Mouse (Mus musculus): Measurements from ENCODE around the gene Spz1. TPM values are rescaled to one million over a fixed set of nuclear protein-coding genes. Genes with fewer than 3 reads are reported as not detected.
"Not testable (repeated sequence)": the region's sequence is repeated elsewhere in the genome, so short reads cannot be mapped to it uniquely, and the experiment has no call there.

Spz1 gene
- polyA plus RNA-seq, 1 experiment from 2014 or later, result not detected

DNA sequence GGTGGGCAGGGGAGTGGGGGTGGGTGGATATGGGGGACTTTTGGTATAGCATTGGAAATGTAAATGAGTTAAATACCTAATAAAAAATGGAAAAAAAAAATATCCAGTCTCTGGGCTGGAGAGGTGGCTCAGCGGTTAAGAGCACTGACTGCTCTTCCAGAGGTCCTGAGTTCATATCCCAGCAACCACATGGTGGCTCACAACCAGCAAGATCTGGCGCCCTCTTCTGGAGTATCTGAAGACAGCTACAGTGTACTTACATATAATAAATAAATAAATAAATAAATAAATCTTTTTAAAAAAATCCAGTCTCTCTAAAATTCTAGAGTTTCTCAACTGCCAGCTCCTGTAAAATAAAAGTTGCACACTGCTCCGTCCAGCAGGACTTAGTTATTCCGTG lies 29.3 kb upstream of the Spz1 start:
- H3K36me3 ChIP-seq (ENCODE audit: control insufficient read depth, insufficient read depth, low read length); ATAC-seq (replicated peaks; ENCODE audit: insufficient number of reproducible peaks, low FRiP score, low TSS enrichment); H3K27me3 ChIP-seq (ENCODE audit: control insufficient read depth, insufficient read depth, low read length); H3K9me3 ChIP-seq (replicated peaks; ENCODE audit: control insufficient read depth, low read length); H3K4me3 ChIP-seq (ENCODE audit: low read depth, low read length); H3K9ac ChIP-seq (ENCODE audit: low read depth, low read length); H3K27ac ChIP-seq (ENCODE audit: low read depth, low read length); H3K4me2 ChIP-seq; H3K4me1 ChIP-seq (ENCODE audit: control insufficient read depth, insufficient read depth, low read length): not testable (repeated sequence)
- WGBS (ENCODE audit: insufficient replicate concordance), result 76% methylated on average over 4 of the region's 4 CpGs

DNA sequence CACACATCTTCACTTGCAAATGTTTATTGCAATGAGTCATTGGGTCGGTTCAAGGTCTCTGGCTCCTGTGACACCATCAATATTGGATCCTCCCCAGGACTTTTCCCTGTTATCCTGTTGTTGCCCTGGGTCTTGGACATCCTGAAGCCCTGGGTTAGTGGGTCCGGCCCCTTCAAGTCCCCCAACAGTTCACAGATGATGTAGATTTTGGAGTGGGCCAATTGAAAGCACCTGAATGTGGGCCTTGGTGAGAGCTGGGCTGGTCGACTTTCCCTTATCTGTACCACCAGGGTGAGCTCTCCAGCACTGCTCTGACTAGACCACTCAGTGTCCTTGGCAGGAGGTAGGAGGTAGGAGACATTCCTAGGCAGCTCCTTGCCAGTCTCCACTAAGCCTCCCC lies 19.5 kb upstream of the Spz1 start:
- H3K27ac ChIP-seq (ENCODE audit: low read depth, low read length), result no peak overlapping the region
- peaks cover 22% of the 10 kb centered on the region for H3K4me1 ChIP-seq (ENCODE audit: control insufficient read depth, insufficient read depth, low read length)
- H3K9me3 ChIP-seq (replicated peaks; ENCODE audit: control insufficient read depth, low read length), result no peaks in the 10 kb centered on the region
- no peak for ATAC-seq (replicated peaks; ENCODE audit: insufficient number of reproducible peaks, low FRiP score, low TSS enrichment)
- no peak overlapping the region for H3K4me2 ChIP-seq
- no peaks in the 10 kb centered on the region for H3K36me3 ChIP-seq (ENCODE audit: control insufficient read depth, insufficient read depth, low read length)
- no peaks in the 10 kb centered on the region for H3K27me3 ChIP-seq (ENCODE audit: control insufficient read depth, insufficient read depth, low read length)
- H3K9ac ChIP-seq (ENCODE audit: low read depth, low read length), result no peak overlapping the region
- WGBS (ENCODE audit: insufficient replicate concordance), result 54% methylated on average over 3 of the region's 3 CpGs
- H3K4me3 ChIP-seq (ENCODE audit: low read depth, low read length), result no peak overlapping the region

DNA sequence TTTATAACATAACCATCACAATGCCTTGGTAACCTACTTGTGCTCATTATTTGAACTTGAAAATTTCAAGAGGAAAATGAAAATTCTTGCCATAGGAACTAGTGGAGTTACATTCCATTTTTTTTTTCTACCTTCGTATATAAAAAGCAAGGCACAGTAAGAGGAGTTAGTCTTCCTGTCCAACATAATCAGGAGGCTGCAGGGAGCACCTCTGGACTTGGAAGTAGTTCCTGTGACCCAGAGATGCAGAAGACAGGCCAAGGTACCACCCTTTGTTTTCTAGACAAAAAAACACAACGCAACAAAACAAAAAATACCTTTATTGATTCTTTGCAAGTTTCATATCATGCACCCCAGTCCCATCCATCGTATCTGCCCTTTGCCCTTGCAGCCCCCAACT lies 18.9 kb upstream of the Spz1 start:
- Histone ChIP-seq H3K27ac (ENCODE audit: low read depth, low read length) (no peak overlapping the region), H3K4me2 (no peak overlapping the region), H3K4me3 (ENCODE audit: low read depth, low read length) (no peak overlapping the region), H3K36me3 (ENCODE audit: control insufficient read depth, insufficient read depth, low read length) (no peaks in the 10 kb centered on the region), H3K27me3 (ENCODE audit: control insufficient read depth, insufficient read depth, low read length) (no peaks in the 10 kb centered on the region), H3K9ac (ENCODE audit: low read depth, low read length) (no peak overlapping the region), H3K4me1 (ENCODE audit: control insufficient read depth, insufficient read depth, low read length) (peaks cover 22% of the 10 kb centered on the region), H3K9me3 (replicated peaks; ENCODE audit: control insufficient read depth, low read length) (no peaks in the 10 kb centered on the region)
- 79% methylated on average over 3 of the region's 3 CpGs for WGBS (ENCODE audit: insufficient replicate concordance)
- ATAC-seq (replicated peaks; ENCODE audit: insufficient number of reproducible peaks, low FRiP score, low TSS enrichment), result no peak

DNA sequence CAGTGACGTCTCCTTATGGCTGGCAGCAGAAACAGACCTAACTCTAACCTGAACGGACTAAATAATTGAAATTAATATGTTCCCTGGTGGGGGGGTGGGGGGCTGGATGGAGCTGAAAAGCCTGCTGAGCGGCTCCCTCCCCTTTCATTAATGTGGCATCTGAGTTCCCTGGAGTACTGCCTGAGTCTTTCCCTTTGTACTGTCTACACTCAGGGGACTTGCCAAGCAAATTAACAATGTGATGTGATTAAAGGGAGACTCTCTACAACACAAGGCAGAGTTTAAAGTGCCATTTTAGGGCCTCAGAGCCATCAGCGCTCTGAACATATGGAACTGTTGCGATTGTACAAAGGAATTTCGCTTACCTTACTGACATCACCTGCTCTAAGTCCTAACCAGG lies 18.5 kb upstream of the Spz1 start:
- Histone ChIP-seq H3K27ac (ENCODE audit: low read depth, low read length) (peak overlapping the region; percentile 58; the same call in 1 of the 2 replicates), H3K36me3 (ENCODE audit: control insufficient read depth, insufficient read depth, low read length) (no peaks in the 10 kb centered on the region), H3K4me1 (ENCODE audit: control insufficient read depth, insufficient read depth, low read length) (peaks cover 22% of the 10 kb centered on the region), H3K27me3 (ENCODE audit: control insufficient read depth, insufficient read depth, low read length) (no peaks in the 10 kb centered on the region), H3K4me2 (no peak overlapping the region; the same call in 1 of the 2 replicates), H3K4me3 (ENCODE audit: low read depth, low read length) (no peak overlapping the region), H3K9ac (ENCODE audit: low read depth, low read length) (0 out of 2 replicates have a peak overlapping the region, but pooled peaks have one; percentile 10), H3K9me3 (replicated peaks; ENCODE audit: control insufficient read depth, low read length) (no peaks in the 10 kb centered on the region)
- 65% methylated on average over 6 of the region's 6 CpGs for WGBS (ENCODE audit: insufficient replicate concordance)
- no peak for ATAC-seq (replicated peaks; ENCODE audit: insufficient number of reproducible peaks, low FRiP score, low TSS enrichment)

DNA sequence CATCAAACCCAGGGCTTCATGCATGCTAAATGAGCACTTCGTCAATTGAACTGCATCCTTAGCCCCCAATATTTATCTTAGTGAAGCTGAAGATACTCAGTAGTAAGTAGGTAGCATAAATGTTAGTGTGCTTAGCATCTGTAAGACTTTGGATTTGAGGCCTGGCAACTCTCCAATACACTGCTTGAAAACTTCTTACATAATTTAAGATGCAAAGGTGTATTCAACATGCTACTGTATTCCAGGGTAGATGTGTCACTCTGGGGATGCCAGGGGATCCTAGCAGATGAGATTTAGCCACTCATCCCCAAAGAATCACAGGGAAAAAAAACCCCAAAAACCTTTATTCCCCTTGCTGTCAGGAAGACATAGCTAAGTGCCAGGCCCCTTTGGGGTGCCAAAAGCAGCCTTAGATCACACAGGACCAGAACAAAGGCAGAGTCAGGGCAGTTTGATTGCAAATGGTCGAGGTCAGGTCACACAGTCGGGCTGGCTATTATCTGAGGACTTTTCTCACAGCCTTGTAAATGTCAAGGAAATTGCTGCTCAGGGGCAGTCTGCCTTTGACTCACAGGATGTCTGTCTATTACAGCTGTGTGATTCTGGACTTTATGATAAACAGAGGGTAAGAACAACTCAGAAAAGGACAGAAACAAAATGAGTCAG lies 17.9 kb upstream of the Spz1 start:
- H3K4me1 ChIP-seq (ENCODE audit: control insufficient read depth, insufficient read depth, low read length), result peaks cover 22% of the 10 kb centered on the region
- no peaks in the 10 kb centered on the region for H3K9me3 ChIP-seq (replicated peaks; ENCODE audit: control insufficient read depth, low read length)
- ATAC-seq (replicated peaks; ENCODE audit: insufficient number of reproducible peaks, low FRiP score, low TSS enrichment), result no peak
- WGBS (ENCODE audit: insufficient replicate concordance), result 23% methylated on average over 3 of the region's 3 CpGs
- no peak overlapping the region for H3K4me2 ChIP-seq
- 0 out of 2 replicates have a peak overlapping the region, but pooled peaks have one; percentile 10 for H3K9ac ChIP-seq (ENCODE audit: low read depth, low read length)
- peak overlapping the region; percentile 58 for H3K27ac ChIP-seq (ENCODE audit: low read depth, low read length)
- H3K36me3 ChIP-seq (ENCODE audit: control insufficient read depth, insufficient read depth, low read length), result no peaks in the 10 kb centered on the region
- no peaks in the 10 kb centered on the region for H3K27me3 ChIP-seq (ENCODE audit: control insufficient read depth, insufficient read depth, low read length)
- no peak overlapping the region for H3K4me3 ChIP-seq (ENCODE audit: low read depth, low read length)

DNA sequence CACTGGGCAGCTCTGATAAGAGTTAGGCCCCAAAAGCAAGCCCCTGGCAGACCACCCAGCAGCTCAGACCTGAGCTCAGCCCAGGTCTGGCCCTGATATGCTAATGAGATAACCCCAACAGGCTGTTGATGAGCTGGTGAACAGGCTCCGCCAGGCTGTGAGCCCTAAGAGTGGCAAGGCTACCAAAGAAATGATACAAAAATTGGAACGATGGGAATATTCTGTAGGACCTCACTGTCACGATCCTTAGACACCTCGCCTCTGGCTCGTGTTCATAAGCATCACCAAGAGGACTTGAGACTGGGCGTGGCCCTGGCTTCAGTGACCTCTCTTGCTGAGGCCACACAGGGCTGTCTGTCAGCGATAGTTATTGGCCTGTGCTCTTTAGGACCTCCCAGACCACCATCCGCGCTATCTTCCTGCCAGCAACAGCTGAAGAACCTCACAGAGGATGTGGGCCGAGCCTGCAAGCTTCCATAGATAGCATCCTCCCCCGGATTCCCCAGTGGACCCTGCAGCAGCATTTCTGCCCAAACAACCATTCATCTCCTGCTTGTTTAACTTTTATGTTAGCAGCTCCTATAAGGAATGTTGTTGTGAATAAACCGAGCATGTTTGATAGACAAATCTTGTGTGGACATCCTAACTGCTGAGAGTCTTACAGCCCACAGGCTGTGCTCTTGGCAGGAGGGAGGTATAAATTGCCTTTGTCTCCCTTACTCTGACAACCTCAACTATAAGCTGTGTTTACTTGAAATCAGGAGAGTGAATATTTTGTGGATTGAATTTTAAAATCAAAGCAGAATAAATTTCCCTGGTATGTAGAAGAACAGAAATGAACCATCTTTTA lies 17.0 kb upstream of the Spz1 start:
- H3K9ac ChIP-seq (ENCODE audit: low read depth, low read length), result no peak overlapping the region
- 6% methylated on average over 12 of the region's 12 CpGs for WGBS (ENCODE audit: insufficient replicate concordance)
- H3K36me3 ChIP-seq (ENCODE audit: control insufficient read depth, insufficient read depth, low read length), result no peaks in the 10 kb centered on the region
- peak; percentile 85 for ATAC-seq (replicated peaks; ENCODE audit: insufficient number of reproducible peaks, low FRiP score, low TSS enrichment)
- H3K27me3 ChIP-seq (ENCODE audit: control insufficient read depth, insufficient read depth, low read length), result no peaks in the 10 kb centered on the region
- H3K9me3 ChIP-seq (replicated peaks; ENCODE audit: control insufficient read depth, low read length), result no peaks in the 10 kb centered on the region
- peak overlapping the region; percentile 51 for H3K4me2 ChIP-seq
- no peak overlapping the region for H3K4me3 ChIP-seq (ENCODE audit: low read depth, low read length)
- H3K4me1 ChIP-seq (ENCODE audit: control insufficient read depth, insufficient read depth, low read length), result peaks cover 22% of the 10 kb centered on the region
- peak overlapping the region; percentile 54; the same call in 1 of the 2 replicates for H3K27ac ChIP-seq (ENCODE audit: low read depth, low read length)

DNA sequence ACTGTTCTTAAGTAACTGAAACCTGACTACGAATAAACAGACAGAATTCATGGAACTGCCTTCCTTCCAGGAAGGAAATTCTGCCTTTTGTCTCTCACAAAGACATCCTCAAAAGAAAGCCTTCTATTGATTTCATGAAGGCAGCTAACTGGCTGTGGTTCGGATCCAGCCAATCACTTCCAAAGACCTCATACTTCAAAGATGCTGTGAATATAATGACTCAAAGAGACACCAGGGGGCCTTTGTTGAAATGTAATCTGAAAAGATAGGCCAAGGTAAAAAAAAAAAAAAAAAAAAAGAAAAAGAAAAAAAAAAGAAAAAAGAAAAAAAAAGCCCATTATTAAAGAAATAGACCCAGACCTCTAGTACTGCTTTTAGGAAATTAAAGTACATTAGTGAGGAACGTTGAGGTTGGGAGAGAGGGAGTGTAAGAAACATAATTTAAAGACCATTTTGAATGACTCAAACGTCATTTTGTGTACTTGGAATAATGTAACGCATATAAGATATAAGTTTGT lies 16.4 kb upstream of the Spz1 start:
- no peak for ATAC-seq (replicated peaks; ENCODE audit: insufficient number of reproducible peaks, low FRiP score, low TSS enrichment)
- Histone ChIP-seq H3K27ac (ENCODE audit: low read depth, low read length) (peak overlapping the region; percentile 54; the same call in 1 of the 2 replicates), H3K4me1 (ENCODE audit: control insufficient read depth, insufficient read depth, low read length) (peaks cover 22% of the 10 kb centered on the region), H3K9ac (ENCODE audit: low read depth, low read length) (no peak overlapping the region), H3K4me3 (ENCODE audit: low read depth, low read length) (no peak overlapping the region), H3K27me3 (ENCODE audit: control insufficient read depth, insufficient read depth, low read length) (no peaks in the 10 kb centered on the region), H3K9me3 (replicated peaks; ENCODE audit: control insufficient read depth, low read length) (no peaks in the 10 kb centered on the region), H3K4me2 (peak overlapping the region; percentile 51; the same call in 1 of the 2 replicates), H3K36me3 (ENCODE audit: control insufficient read depth, insufficient read depth, low read length) (no peaks in the 10 kb centered on the region)
- 39% methylated on average over 5 of the region's 5 CpGs for WGBS (ENCODE audit: insufficient replicate concordance)

DNA sequence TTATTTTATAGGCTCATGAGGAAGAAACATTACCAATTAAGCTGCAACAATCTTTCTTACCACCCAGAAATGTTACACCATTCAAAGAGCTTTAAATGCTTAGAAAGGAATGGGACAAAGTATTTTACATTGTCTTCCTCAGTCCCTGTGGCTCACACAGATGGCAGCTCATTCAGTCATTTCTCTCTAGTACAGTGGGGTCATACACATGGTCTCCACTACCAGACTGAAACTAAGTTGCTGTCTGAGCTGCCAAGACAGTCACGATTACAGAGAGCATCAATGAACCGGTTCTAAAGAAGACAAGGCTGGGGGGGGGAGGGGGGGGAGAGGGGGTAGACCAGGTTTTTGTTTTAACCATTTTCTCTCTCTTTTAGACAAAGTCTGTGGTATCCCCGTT lies 15.3 kb upstream of the Spz1 start:
- no peak overlapping the region for H3K4me3 ChIP-seq (ENCODE audit: low read depth, low read length)
- no peak overlapping the region for H3K9ac ChIP-seq (ENCODE audit: low read depth, low read length)
- WGBS (ENCODE audit: insufficient replicate concordance), result 57% methylated on average over 3 of the region's 3 CpGs
- peaks cover 22% of the 10 kb centered on the region for H3K4me1 ChIP-seq (ENCODE audit: control insufficient read depth, insufficient read depth, low read length)
- H3K27me3 ChIP-seq (ENCODE audit: control insufficient read depth, insufficient read depth, low read length), result no peaks in the 10 kb centered on the region
- no peaks in the 10 kb centered on the region for H3K36me3 ChIP-seq (ENCODE audit: control insufficient read depth, insufficient read depth, low read length)
- no peak overlapping the region for H3K27ac ChIP-seq (ENCODE audit: low read depth, low read length)
- H3K9me3 ChIP-seq (replicated peaks; ENCODE audit: control insufficient read depth, low read length), result no peaks in the 10 kb centered on the region
- no peak overlapping the region for H3K4me2 ChIP-seq
- no peak for ATAC-seq (replicated peaks; ENCODE audit: insufficient number of reproducible peaks, low FRiP score, low TSS enrichment)

Data from heart, embryonic 11.5 days (tissue).